Mouse (Mus musculus) CD4-positive helper T cell, adult 2 months (primary cell): ENCODE results near the gene Fam169b.
"Not testable (repeated sequence)": the region's sequence is repeated elsewhere in the genome, so short reads cannot be mapped to it uniquely, and the experiment has no call there.

Source experiments
- DNase-seq: peaks from one replicate; pipeline ENCODE4 v3.0.0-alpha.2; 2012; ENCODE audit warnings: low read depth, missing footprints, low spot score

Gene Fam169b

GRCm38 (mm10) chr7:68264028-68264453, 9.6 kb upstream of the Fam169b start, which contains the start of gene Pgpep1l:
TSS of gene Pgpep1l (minus strand) at chr7:68264233.
- DNase-seq = peak; percentile 14

GRCm38 (mm10) chr7:68264531-68264930, 9.1 kb upstream of the Fam169b start:
- peak; percentile 84 for DNase-seq

- DNase-seq = no peak
Observed at GRCm38 (mm10) chr7:68265391-68265790, 8.2 kb upstream of the Fam169b start.

GRCm38 (mm10) chr7:68266691-68267090, 6.9 kb upstream of the Fam169b start:
- DNase-seq = no peak

- DNase-seq = no peak
Observed at GRCm38 (mm10) chr7:68270551-68270950, 3.1 kb upstream of the Fam169b start.

GRCm38 (mm10) chr7:68271816-68272215, 1.8 kb upstream of the Fam169b start:
- DNase-seq = peak; percentile 57

- DNase-seq = no peak
Observed at GRCm38 (mm10) chr7:68272607-68273006, 1.0 kb upstream of the Fam169b start.

GRCm38 (mm10) chr7:68274218-68274617, 579 bp downstream of the Fam169b start:
- DNase-seq = no peak

- DNase-seq = peak; percentile 32
Observed at GRCm38 (mm10) chr7:68274951-68275350, 1.3 kb downstream of the Fam169b start.

- not testable (repeated sequence) for DNase-seq
Observed at GRCm38 (mm10) chr7:68275445-68275837, 1.8 kb downstream of the Fam169b start.

GRCm38 (mm10) chr7:68275838-68276731, 2.4 kb downstream of the Fam169b start:
- peak; percentile 90 for DNase-seq

GRCm38 (mm10) chr7:68277054-68277896, 3.6 kb downstream of the Fam169b start:
- peak; percentile 63 for DNase-seq

- DNase-seq = no peak
Observed at GRCm38 (mm10) chr7:68277897-68278270, 4.2 kb downstream of the Fam169b start.

- DNase-seq = peak; percentile 36
Observed at GRCm38 (mm10) chr7:68278385-68278784, 4.7 kb downstream of the Fam169b start.

- peak; percentile 63 for DNase-seq
Observed at GRCm38 (mm10) chr7:68278908-68279307, 5.3 kb downstream of the Fam169b start.

- DNase-seq = peak; percentile 31
Observed at GRCm38 (mm10) chr7:68279481-68279880, 5.8 kb downstream of the Fam169b start.

GRCm38 (mm10) chr7:68280352-68280869, 6.8 kb downstream of the Fam169b start:
- peak; percentile 77 for DNase-seq

GRCm38 (mm10) chr7:68281341-68281740, 7.7 kb downstream of the Fam169b start:
- DNase-seq = peak; percentile 86

GRCm38 (mm10) chr7:68282304-68283132, 8.9 kb downstream of the Fam169b start:
- DNase-seq = peak; percentile 80

- not testable (repeated sequence) for DNase-seq
Observed at GRCm38 (mm10) chr7:68283133-68283520, 9.5 kb downstream of the Fam169b start.

GRCm38 (mm10) chr7:68283776-68284175, 10.1 kb downstream of the Fam169b start:
- DNase-seq = peak; percentile 84
